Mouse (Mus musculus) bone marrow, adult 2 months (tissue): Measurements from ENCODE around the gene Prkra. TPM values are rescaled to one million over a fixed set of nuclear protein-coding genes. Genes with fewer than 3 reads are reported as not detected.

Source experiments
- H3K27ac ChIP-seq: fragments of 200-500 bp; 2 replicates; pipeline ENCODE4 v1.5.1; 2012; ENCODE audit warnings: low read depth, mild to moderate bottlenecking, control low read depth, inconsistent platforms, low read length; ENCODE audit not compliant: control insufficient read depth, poor library complexity, insufficient read depth
- H3K4me1 ChIP-seq: fragments of 200-500 bp; 2 replicates; pipeline ENCODE4 v1.6.1; 2011; ENCODE audit warnings: low read length; ENCODE audit not compliant: control insufficient read depth, insufficient read depth
- H3K4me3 ChIP-seq: fragments of 200-500 bp; replicated peaks from 2 replicates; pipeline ENCODE3; 2011; ENCODE audit warnings: mild to moderate bottlenecking, low read depth, low read length, control low read depth; ENCODE audit not compliant: control insufficient read depth
- CTCF ChIP-seq: fragments of 200-500 bp; IDR thresholded peaks from 2 replicates; pipeline ENCODE4 v1.5.1; 2011; ENCODE audit warnings: low read length, control low read depth; ENCODE audit not compliant: control insufficient read depth, insufficient read depth
- POLR2A ChIP-seq: fragments of 200-500 bp; IDR thresholded peaks from 2 replicates; pipeline ENCODE4 v1.6.1; 2011; ENCODE audit warnings: low read depth, mild to moderate bottlenecking, control low read depth, low read length, borderline replicate concordance; ENCODE audit not compliant: control insufficient read depth
- WGBS: fragments of 180-500 bp; shearing (Covaris S2); methylation state at CpG from one replicate; pipeline ENCODE4 v1.1.7; 2018; 5-methylcytosine and 5-hydroxymethylcytosine counted together
- polyA plus RNA-seq: library from polyadenylated mRNA; stranded (reverse); fragments of >200 nt; gene quantifications from 2 replicates; pipeline ENCODE4 v1.2.4, GENCODE M21; 2011; ENCODE audit warnings: low replicate concordance; ENCODE audit not compliant: missing spikeins, insufficient read depth, insufficient read length

The Prkra gene
- polyA plus RNA-seq, result 8.1 and 11.5 TPM in 2 replicates

DNA sequence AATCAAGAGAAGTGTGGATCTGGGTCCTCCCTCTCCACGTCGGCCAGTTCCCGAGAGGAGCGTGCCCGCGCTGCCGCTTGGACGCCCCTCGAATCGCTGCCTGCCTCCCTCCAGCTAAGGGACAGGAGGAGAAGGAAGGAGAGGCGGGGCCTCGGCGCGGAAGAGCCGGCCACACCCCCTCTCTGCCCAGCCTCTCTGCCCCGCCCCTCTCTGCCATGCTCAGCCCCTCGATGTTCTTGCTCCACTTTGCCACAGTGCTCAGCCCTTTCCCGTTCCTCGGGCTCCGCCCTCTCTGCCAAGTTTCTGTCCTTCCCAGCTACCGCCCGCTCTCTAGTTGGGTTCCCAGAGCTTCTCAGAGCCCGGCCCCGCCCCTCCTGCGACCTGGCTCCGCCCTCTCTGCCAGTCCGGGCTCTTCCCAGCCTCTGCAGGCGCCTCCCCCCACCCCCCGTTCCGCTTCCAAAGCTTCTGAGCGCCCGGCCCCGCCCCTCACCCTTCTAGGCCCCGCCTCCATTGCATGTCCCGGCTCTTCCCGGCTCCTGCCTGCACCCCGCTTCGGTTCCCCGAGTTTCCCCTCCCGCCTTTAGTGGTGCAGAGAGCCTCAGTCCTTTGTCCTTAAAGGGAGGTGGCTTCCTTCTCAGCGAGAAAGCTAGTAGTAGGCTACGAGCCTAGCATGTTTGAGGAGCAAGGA lies at the start of gene Prkra, which contains the start of gene Pjvk:
TSS of gene Prkra (minus strand) at position 133 of the 688 bp plus-strand sequence.
TSS of gene Pjvk (plus strand) at position 594 of the 688 bp plus-strand sequence.
- TF ChIP-seq CTCF, result no peak
- peak; percentile 78; the same call in 1 of the 2 replicates for TF ChIP-seq POLR2A
- Histone ChIP-seq H3K4me3 (peak within 1 kb of the TSS; percentile 90), H3K27ac (peak within 1 kb of the TSS; percentile 38), H3K4me1 (no peaks in the 10 kb centered on the region)
- whole genome bisulfite sequencing, result under 1% methylated on average over 39 of the region's 42 CpGs

DNA sequence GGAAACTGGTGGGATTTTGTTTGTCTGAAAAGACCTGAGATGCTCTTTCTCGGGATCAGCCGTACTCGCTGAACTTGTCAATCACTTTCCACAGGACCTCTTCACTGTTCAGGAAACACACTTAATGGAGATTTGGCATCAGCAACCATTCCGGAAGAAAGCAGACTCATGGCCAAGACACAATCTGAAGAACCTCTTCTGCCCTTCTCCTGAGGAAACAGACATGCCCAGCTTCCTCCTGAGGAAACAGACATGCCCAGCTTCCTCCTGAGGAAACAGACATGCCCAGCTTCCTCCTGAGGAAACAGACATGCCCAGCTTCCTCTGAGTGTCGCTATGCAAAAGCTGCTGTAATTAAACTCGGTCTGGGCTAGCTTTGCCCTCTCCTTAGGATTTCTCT lies 47.5 kb upstream of the Prkra start:
- 47% methylated on average over 6 of the region's 6 CpGs for WGBS
- Histone ChIP-seq H3K27ac (no peak overlapping the region), H3K4me1 (no peaks in the 10 kb centered on the region)

DNA sequence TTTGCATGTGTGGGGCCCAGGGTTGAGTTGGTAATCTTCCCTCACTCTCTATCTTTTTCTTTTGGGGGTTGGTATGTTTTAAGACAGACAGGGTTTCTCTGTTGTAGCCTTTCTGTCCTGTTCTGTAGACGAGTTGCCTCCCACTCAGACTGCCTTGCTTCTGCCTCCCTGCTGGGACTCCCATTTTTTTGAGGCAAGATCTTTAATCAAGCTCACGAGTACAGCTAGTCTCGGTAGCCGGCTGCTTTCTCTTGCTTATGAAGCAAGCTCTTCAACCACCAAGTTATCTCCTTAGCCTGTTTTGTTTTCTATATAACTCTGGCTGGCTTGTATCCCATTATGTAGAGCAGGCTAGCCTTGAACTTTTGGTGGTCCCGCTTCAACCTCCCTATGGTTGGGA lies 46.0 kb upstream of the Prkra start:
- Histone ChIP-seq H3K4me3 (no peak overlapping the region), H3K27ac (no peak overlapping the region), H3K4me1 (no peaks in the 10 kb centered on the region)
- TF ChIP-seq CTCF (no peak), POLR2A (no peak)
- WGBS, result 82% methylated on average over 5 of the region's 5 CpGs

More for the DNA sequence above, 47.5 kb upstream of the Prkra start:
- H3K4me3 ChIP-seq, result no peak overlapping the region
- TF ChIP-seq CTCF (no peak), POLR2A (no peak)

DNA sequence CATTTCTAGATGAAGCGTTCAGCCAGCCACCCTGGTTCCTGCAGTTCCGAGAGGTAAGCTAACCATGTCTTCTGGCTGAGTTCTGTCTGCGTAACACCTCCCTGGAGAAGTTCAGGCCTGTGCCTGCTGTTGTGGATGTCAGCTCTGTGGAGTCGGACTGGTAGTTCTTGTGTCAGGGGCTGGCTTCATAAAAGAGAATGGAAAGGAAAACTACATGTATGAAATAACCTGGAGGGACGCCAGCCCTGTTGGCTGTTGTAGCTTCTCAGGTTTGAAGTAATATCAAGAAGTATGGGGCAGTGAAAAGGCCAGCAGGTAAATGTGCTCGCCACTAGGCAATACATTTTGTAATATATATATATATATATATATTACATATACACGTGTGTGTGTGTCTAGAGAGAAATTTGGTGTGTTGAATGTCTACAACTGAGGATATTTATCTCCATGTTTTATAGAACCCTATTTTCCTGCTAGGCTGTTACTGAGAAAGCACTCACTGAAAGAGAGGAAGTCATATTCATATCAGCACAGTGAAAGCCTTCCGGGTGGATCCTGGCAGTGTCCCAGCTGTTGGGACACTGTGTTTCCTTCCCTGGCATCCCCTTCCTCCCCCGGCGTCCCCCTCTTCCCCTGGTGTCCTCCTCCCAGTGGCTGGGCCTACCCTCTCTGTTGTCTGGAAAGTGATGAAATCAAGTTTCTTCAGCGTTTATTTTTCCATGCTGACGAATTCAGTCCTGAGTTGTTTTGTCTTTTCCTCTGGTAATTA lies 42.8 kb upstream of the Prkra start:
- H3K4me1 ChIP-seq, result no peaks in the 10 kb centered on the region; the same call in 1 of the 2 replicates
- no peak overlapping the region for H3K4me3 ChIP-seq
- 37% methylated on average over 12 of the region's 12 CpGs for WGBS
- no peak overlapping the region for H3K27ac ChIP-seq
- no peak for TF ChIP-seq CTCF
- no peak for TF ChIP-seq POLR2A

DNA sequence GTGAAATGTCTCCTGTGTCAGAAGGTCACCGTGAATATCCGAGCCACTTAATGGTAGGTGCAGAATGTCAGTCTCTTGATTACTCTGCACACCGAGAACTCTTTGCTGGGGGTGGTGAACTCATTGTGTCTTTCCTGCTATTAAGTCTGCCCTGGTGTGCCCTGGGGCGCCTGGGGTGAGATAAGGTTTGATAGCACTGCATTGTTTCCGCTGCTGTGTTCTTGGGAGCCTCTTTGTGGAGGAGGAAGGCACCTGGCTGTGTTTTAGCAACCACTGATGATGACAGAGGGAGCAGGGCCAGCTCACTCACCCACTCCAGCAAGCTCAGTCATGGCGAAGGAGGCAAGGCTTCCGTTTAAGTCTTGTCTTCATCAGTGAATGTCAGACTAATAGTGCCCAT lies 40.3 kb upstream of the Prkra start:
- Histone ChIP-seq H3K27ac (no peak overlapping the region), H3K4me1 (no peaks in the 10 kb centered on the region; the same call in 1 of the 2 replicates), H3K4me3 (no peak overlapping the region)
- 69% methylated on average over 7 of the region's 7 CpGs for WGBS
- no peak for TF ChIP-seq CTCF
- TF ChIP-seq POLR2A, result no peak

DNA sequence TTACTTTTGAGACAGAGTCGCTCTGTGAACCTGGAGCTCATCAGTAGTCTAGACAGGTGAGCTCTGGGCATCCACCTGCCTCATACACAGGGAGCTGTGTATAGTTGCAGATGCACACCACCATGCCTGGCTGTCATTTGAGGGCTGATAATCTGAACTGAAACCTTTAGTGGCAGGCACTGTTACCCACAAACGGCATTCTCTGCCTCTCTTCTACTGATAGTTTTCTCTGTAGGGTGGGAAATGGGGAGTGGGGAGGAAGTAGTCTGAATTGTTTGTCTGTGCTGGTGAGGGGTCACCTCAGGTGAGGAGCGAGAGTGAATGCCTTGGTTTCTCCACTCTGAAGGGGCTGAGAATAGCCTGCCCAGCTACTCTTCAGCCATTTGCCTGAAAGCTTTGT lies 39.8 kb upstream of the Prkra start:
- H3K4me3 ChIP-seq, result no peak overlapping the region
- 70% methylated on average over 3 of the region's 3 CpGs for WGBS
- no peak for TF ChIP-seq POLR2A
- no peak for TF ChIP-seq CTCF
- no peak overlapping the region for H3K27ac ChIP-seq
- H3K4me1 ChIP-seq, result no peaks in the 10 kb centered on the region; the same call in 1 of the 2 replicates

DNA sequence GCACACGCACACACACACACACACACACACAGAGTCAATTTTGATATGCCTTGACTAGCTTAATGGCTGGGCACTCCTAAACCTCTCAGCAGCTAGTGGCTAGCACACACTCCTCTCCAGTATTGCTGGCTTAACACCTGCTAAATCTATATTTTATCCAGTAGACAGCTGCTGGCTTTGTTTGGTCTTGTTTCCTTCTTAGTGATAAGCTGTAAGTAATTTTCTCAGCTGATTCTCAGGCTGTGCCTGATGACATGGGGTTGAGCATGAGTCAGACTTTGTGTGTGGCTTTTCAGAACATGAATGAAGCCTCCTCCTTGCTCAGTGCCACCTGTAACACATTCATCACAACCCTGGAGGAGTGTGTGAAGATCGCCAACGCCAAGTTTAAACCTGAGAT lies 39.2 kb upstream of the Prkra start:
- Histone ChIP-seq H3K4me1 (no peaks in the 10 kb centered on the region; the same call in 1 of the 2 replicates), H3K4me3 (no peak overlapping the region), H3K27ac (no peak overlapping the region)
- TF ChIP-seq POLR2A (no peak), CTCF (no peak)
- 91% methylated on average over 3 of the region's 3 CpGs for WGBS

DNA sequence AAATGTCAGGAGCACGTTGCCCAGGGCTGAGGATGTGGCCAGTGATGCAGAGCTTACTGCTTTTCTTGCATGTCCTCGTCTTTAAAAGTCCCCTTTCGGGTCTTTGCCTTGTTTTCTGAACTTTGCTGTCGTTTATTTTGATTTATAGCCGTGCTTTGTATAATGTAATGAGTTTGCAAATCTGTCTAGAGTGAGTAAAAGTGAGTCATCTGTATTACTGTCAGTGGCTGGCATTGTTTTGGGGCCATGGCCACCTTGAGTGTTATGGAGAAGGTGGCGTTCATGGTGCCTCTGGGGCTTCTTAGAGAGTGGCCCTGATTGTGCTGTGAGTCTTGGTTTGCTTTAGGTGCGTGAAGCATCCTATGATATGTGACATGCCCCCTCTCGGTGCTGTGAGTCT lies 34.5 kb upstream of the Prkra start:
- H3K4me3 ChIP-seq, result no peak overlapping the region
- no peak for TF ChIP-seq CTCF
- no peak for TF ChIP-seq POLR2A
- H3K4me1 ChIP-seq, result no peaks in the 10 kb centered on the region
- no peak overlapping the region for H3K27ac ChIP-seq
- 86% methylated on average over 8 of the region's 8 CpGs for WGBS
